Mouse (Mus musculus): ENCODE measurements at regions not wholly inside any gene's neighbourhood (a gene's known extent, or its start where the extent isn't known, plus 50 kb on each side); places are given as distances from the start of the nearest gene placed in this dataset.

GRCm38 (mm10) chr9:78880643-78881306 lies 265.4 kb downstream of the Cd109 start:
- Histone ChIP-seq H3K9me3 (ENCODE audit: low read length) (no peaks in the 10 kb centered on the region), H3K27ac (ENCODE audit: low read length) (no peak overlapping the region), H3K4me2 (replicated peaks; ENCODE audit: low read depth, low read length) (no peak overlapping the region), H3K4me1 (ENCODE audit: insufficient read depth, low read length) (no peaks in the 10 kb centered on the region), H3K36me3 (ENCODE audit: insufficient read depth, low read length) (no peaks in the 10 kb centered on the region), H3K4me3 (ENCODE audit: low read length) (no peak overlapping the region), H3K27me3 (ENCODE audit: insufficient read depth, low read length) (no peaks in the 10 kb centered on the region), H3K9ac (replicated peaks; ENCODE audit: low read length) (no peak overlapping the region)
- no peak for ATAC-seq (ENCODE audit: low FRiP score, low TSS enrichment)
- WGBS, result 54% methylated on average over 4 of the region's 4 CpGs

GRCm38 (mm10) chr9:78881307-78881790 lies 266.0 kb downstream of the Cd109 start:
- WGBS, result 73% methylated on average over 5 of the region's 5 CpGs
- no peak overlapping the region for H3K4me2 ChIP-seq (replicated peaks; ENCODE audit: low read depth, low read length)

GRCm38 (mm10) chr9:78903211-78903610 lies 287.9 kb downstream of the Cd109 start:
- H3K9me3 ChIP-seq (ENCODE audit: low read length), result no peaks in the 10 kb centered on the region
- H3K27ac ChIP-seq (ENCODE audit: low read length), result no peak overlapping the region
- H3K36me3 ChIP-seq (ENCODE audit: insufficient read depth, low read length), result no peaks in the 10 kb centered on the region
- no peaks in the 10 kb centered on the region for H3K4me1 ChIP-seq (ENCODE audit: insufficient read depth, low read length)
- H3K27me3 ChIP-seq (ENCODE audit: insufficient read depth, low read length), result no peaks in the 10 kb centered on the region
- WGBS, result 31% methylated on average over 9 of the region's 9 CpGs
- no peak for ATAC-seq (ENCODE audit: low FRiP score, low TSS enrichment)
- H3K4me2 ChIP-seq (replicated peaks; ENCODE audit: low read depth, low read length), result no peak overlapping the region
- no peak overlapping the region for H3K9ac ChIP-seq (replicated peaks; ENCODE audit: low read length)
- H3K4me3 ChIP-seq (ENCODE audit: low read length), result no peak overlapping the region

More at GRCm38 (mm10) chr9:78881307-78881790, 266.0 kb downstream of the Cd109 start:
- H3K4me1 ChIP-seq (ENCODE audit: insufficient read depth, low read length), result no peaks in the 10 kb centered on the region
- no peak overlapping the region for H3K9ac ChIP-seq (replicated peaks; ENCODE audit: low read length)
- no peak for ATAC-seq (ENCODE audit: low FRiP score, low TSS enrichment)
- H3K36me3 ChIP-seq (ENCODE audit: insufficient read depth, low read length), result no peaks in the 10 kb centered on the region
- H3K27ac ChIP-seq (ENCODE audit: low read length), result no peak overlapping the region
- H3K9me3 ChIP-seq (ENCODE audit: low read length), result no peaks in the 10 kb centered on the region
- H3K4me3 ChIP-seq (ENCODE audit: low read length), result no peak overlapping the region
- H3K27me3 ChIP-seq (ENCODE audit: insufficient read depth, low read length), result no peaks in the 10 kb centered on the region

GRCm38 (mm10) chr9:78917336-78917735 lies 302.0 kb downstream of the Cd109 start:
- WGBS, result 76% methylated on average over 1 of the region's 1 CpGs
- Histone ChIP-seq H3K9ac (replicated peaks; ENCODE audit: low read length) (no peak overlapping the region), H3K27me3 (ENCODE audit: insufficient read depth, low read length) (no peaks in the 10 kb centered on the region), H3K4me2 (replicated peaks; ENCODE audit: low read depth, low read length) (no peak overlapping the region), H3K36me3 (ENCODE audit: insufficient read depth, low read length) (no peaks in the 10 kb centered on the region), H3K4me3 (ENCODE audit: low read length) (no peak overlapping the region), H3K9me3 (ENCODE audit: low read length) (no peaks in the 10 kb centered on the region), H3K4me1 (ENCODE audit: insufficient read depth, low read length) (no peaks in the 10 kb centered on the region), H3K27ac (ENCODE audit: low read length) (peak overlapping the region; percentile 7; the same call in 1 of the 2 replicates)
- ATAC-seq (ENCODE audit: low FRiP score, low TSS enrichment), result 0 out of 2 replicates have a peak, but pooled peaks have one; percentile 57

- Histone ChIP-seq H3K27ac (ENCODE audit: low read length) (no peak overlapping the region), H3K36me3 (ENCODE audit: insufficient read depth, low read length) (no peaks in the 10 kb centered on the region), H3K4me1 (ENCODE audit: insufficient read depth, low read length) (no peaks in the 10 kb centered on the region), H3K9me3 (ENCODE audit: low read length) (no peaks in the 10 kb centered on the region), H3K4me2 (replicated peaks; ENCODE audit: low read depth, low read length) (no peak overlapping the region), H3K27me3 (ENCODE audit: insufficient read depth, low read length) (no peaks in the 10 kb centered on the region), H3K9ac (replicated peaks; ENCODE audit: low read length) (no peak overlapping the region), H3K4me3 (ENCODE audit: low read length) (no peak overlapping the region)
- WGBS, result 69% methylated on average over 7 of the region's 7 CpGs
- ATAC-seq (ENCODE audit: low FRiP score, low TSS enrichment), result no peak
These were observed 310.7 kb downstream of the Cd109 start for GRCm38 (mm10) chr9:78925977-78926593.

- no peak for ATAC-seq (ENCODE audit: low FRiP score, low TSS enrichment)
These were observed 326.3 kb downstream of the Cd109 start for GRCm38 (mm10) chr9:78941648-78942047.

GRCm38 (mm10) chr9:78964813-78965212 lies 349.5 kb downstream of the Cd109 start:
- Histone ChIP-seq H3K9me3 (ENCODE audit: low read length) (no peaks in the 10 kb centered on the region), H3K4me2 (replicated peaks; ENCODE audit: low read depth, low read length) (no peak overlapping the region), H3K4me1 (ENCODE audit: insufficient read depth, low read length) (no peaks in the 10 kb centered on the region), H3K27ac (ENCODE audit: low read length) (no peak overlapping the region), H3K9ac (replicated peaks; ENCODE audit: low read length) (no peak overlapping the region), H3K36me3 (ENCODE audit: insufficient read depth, low read length) (no peaks in the 10 kb centered on the region), H3K4me3 (ENCODE audit: low read length) (no peak overlapping the region), H3K27me3 (ENCODE audit: insufficient read depth, low read length) (no peaks in the 10 kb centered on the region)
- ATAC-seq (ENCODE audit: low FRiP score, low TSS enrichment), result no peak
- WGBS, result 19% methylated on average over 1 of the region's 1 CpGs

More at GRCm38 (mm10) chr9:78941648-78942047, 326.3 kb downstream of the Cd109 start:
- no peaks in the 10 kb centered on the region for H3K27me3 ChIP-seq (ENCODE audit: insufficient read depth, low read length)
- no peak overlapping the region for H3K27ac ChIP-seq (ENCODE audit: low read length)
- no peaks in the 10 kb centered on the region for H3K4me1 ChIP-seq (ENCODE audit: insufficient read depth, low read length)
- H3K4me3 ChIP-seq (ENCODE audit: low read length), result no peak overlapping the region
- no peak overlapping the region for H3K4me2 ChIP-seq (replicated peaks; ENCODE audit: low read depth, low read length)
- no peaks in the 10 kb centered on the region for H3K9me3 ChIP-seq (ENCODE audit: low read length)
- no peak overlapping the region for H3K9ac ChIP-seq (replicated peaks; ENCODE audit: low read length)
- no peaks in the 10 kb centered on the region for H3K36me3 ChIP-seq (ENCODE audit: insufficient read depth, low read length)

GRCm38 (mm10) chr9:78965226-78965950 lies 350.0 kb downstream of the Cd109 start:
- Histone ChIP-seq H3K27ac (ENCODE audit: low read length) (no peak overlapping the region), H3K4me3 (ENCODE audit: low read length) (no peak overlapping the region), H3K9ac (replicated peaks; ENCODE audit: low read length) (no peak overlapping the region), H3K4me1 (ENCODE audit: insufficient read depth, low read length) (no peaks in the 10 kb centered on the region), H3K27me3 (ENCODE audit: insufficient read depth, low read length) (no peaks in the 10 kb centered on the region), H3K4me2 (replicated peaks; ENCODE audit: low read depth, low read length) (no peak overlapping the region), H3K36me3 (ENCODE audit: insufficient read depth, low read length) (no peaks in the 10 kb centered on the region), H3K9me3 (ENCODE audit: low read length) (no peaks in the 10 kb centered on the region)
- WGBS, result 70% methylated on average over 14 of the region's 14 CpGs
- ATAC-seq (ENCODE audit: low FRiP score, low TSS enrichment), result no peak

- Histone ChIP-seq H3K4me3 (ENCODE audit: low read length) (no peak overlapping the region), H3K27ac (ENCODE audit: low read length) (no peak overlapping the region), H3K9me3 (ENCODE audit: low read length) (no peaks in the 10 kb centered on the region), H3K4me2 (replicated peaks; ENCODE audit: low read depth, low read length) (no peak overlapping the region), H3K36me3 (ENCODE audit: insufficient read depth, low read length) (no peaks in the 10 kb centered on the region), H3K9ac (replicated peaks; ENCODE audit: low read length) (no peak overlapping the region), H3K27me3 (ENCODE audit: insufficient read depth, low read length) (no peaks in the 10 kb centered on the region), H3K4me1 (ENCODE audit: insufficient read depth, low read length) (no peaks in the 10 kb centered on the region)
- 78% methylated on average over 3 of the region's 3 CpGs for WGBS
- no peak for ATAC-seq (ENCODE audit: low FRiP score, low TSS enrichment)
These were observed 356.4 kb downstream of the Cd109 start for GRCm38 (mm10) chr9:78971731-78972130.

GRCm38 (mm10) chr9:78983734-78984133 lies 368.4 kb downstream of the Cd109 start:
- H3K9ac ChIP-seq (replicated peaks; ENCODE audit: low read length), result no peak overlapping the region
- 0 out of 2 replicates have a peak, but pooled peaks cover 2% of the 10 kb centered on the region for H3K4me1 ChIP-seq (ENCODE audit: insufficient read depth, low read length)
- ATAC-seq (ENCODE audit: low FRiP score, low TSS enrichment), result no peak
- H3K4me2 ChIP-seq (replicated peaks; ENCODE audit: low read depth, low read length), result no peak overlapping the region
- no peaks in the 10 kb centered on the region for H3K36me3 ChIP-seq (ENCODE audit: insufficient read depth, low read length)
- 78% methylated on average over 2 of the region's 2 CpGs for WGBS
- H3K27ac ChIP-seq (ENCODE audit: low read length), result no peak overlapping the region
- no peaks in the 10 kb centered on the region for H3K9me3 ChIP-seq (ENCODE audit: low read length)
- H3K4me3 ChIP-seq (ENCODE audit: low read length), result no peak overlapping the region
- H3K27me3 ChIP-seq (ENCODE audit: insufficient read depth, low read length), result no peaks in the 10 kb centered on the region
